Mouse (Mus musculus): ENCODE results near the gene Gpr137b. TPM values are rescaled to one million over a fixed set of nuclear protein-coding genes. Genes with fewer than 3 reads are reported as not detected.
"Not testable (repeated sequence)": the region's sequence is repeated elsewhere in the genome, so short reads cannot be mapped to it uniquely, and the experiment has no call there.

Gpr137b gene
- 11.3 and 12.1 TPM in 2 replicates for polyA plus RNA-seq (2016; fragmentation: Nextera tagmentation; extraction: Ambion mirVana)

- Histone ChIP-seq H3K4me3 (peak within 1 kb of the TSS; percentile 52), H3K27ac (peak within 1 kb of the TSS; percentile 56; the same call in 1 of the 2 replicates)
- not testable (repeated sequence) for H3K9me3 ChIP-seq; H3K36me3 ChIP-seq; H3K4me1 ChIP-seq; H3K27me3 ChIP-seq (ENCODE audit: insufficient read depth, poor library complexity, severe bottlenecking)
- WGBS, result under 1% methylated on average over 64 of the region's 78 CpGs
- peak; percentile 71 for DNase-seq (ENCODE audit: low spot score)
Measured at GRCm38 (mm10) chr13:13393228-13394095, at the start of gene Gpr137b. Gpr137b (minus strand) TSS chr13:13394014.

GRCm38 (mm10) chr13:13438112-13438953, 44.5 kb upstream of the Gpr137b start:
- not testable (repeated sequence) for H3K4me1 ChIP-seq; H3K27ac ChIP-seq; H3K27me3 ChIP-seq (ENCODE audit: insufficient read depth, poor library complexity, severe bottlenecking); H3K9me3 ChIP-seq; H3K36me3 ChIP-seq
- H3K4me3 ChIP-seq, result peak overlapping the region; percentile 41
- WGBS, result 4% methylated on average over 19 of the region's 28 CpGs
- DNase-seq (ENCODE audit: low spot score), result peak; percentile 77

- H3K36me3 ChIP-seq; H3K4me1 ChIP-seq; H3K9me3 ChIP-seq; DNase-seq (ENCODE audit: low spot score); H3K27me3 ChIP-seq (ENCODE audit: insufficient read depth, poor library complexity, severe bottlenecking); H3K27ac ChIP-seq: not testable (repeated sequence)
- 0% methylated on average over 32 of the region's 39 CpGs for WGBS
- peak within 1 kb of the TSS; percentile 45 for H3K4me3 ChIP-seq
Measured at GRCm38 (mm10) chr13:13437460-13438015, 43.7 kb upstream of the Gpr137b start, which contains the start of gene Nid1. Nid1 (plus strand) TSS chr13:13437551.

- 64% methylated on average over 6 of the region's 7 CpGs for whole genome bisulfite sequencing
- H3K9me3 ChIP-seq; H3K4me3 ChIP-seq; DNase-seq (ENCODE audit: low spot score); H3K36me3 ChIP-seq; H3K27me3 ChIP-seq (ENCODE audit: insufficient read depth, poor library complexity, severe bottlenecking); H3K4me1 ChIP-seq; H3K27ac ChIP-seq: not testable (repeated sequence)
Measured at GRCm38 (mm10) chr13:13436161-13436560, 42.3 kb upstream of the Gpr137b start.

- H3K4me1 ChIP-seq; H3K4me3 ChIP-seq; H3K9me3 ChIP-seq; DNase-seq (ENCODE audit: low spot score); H3K27me3 ChIP-seq (ENCODE audit: insufficient read depth, poor library complexity, severe bottlenecking); H3K27ac ChIP-seq; H3K36me3 ChIP-seq: not testable (repeated sequence)
- 47% methylated on average over 3 of the region's 5 CpGs for WGBS
Measured at GRCm38 (mm10) chr13:13423301-13423700, 29.5 kb upstream of the Gpr137b start.

- H3K36me3 ChIP-seq; H3K27ac ChIP-seq; H3K27me3 ChIP-seq (ENCODE audit: insufficient read depth, poor library complexity, severe bottlenecking); H3K9me3 ChIP-seq; H3K4me3 ChIP-seq; H3K4me1 ChIP-seq: not testable (repeated sequence)
- DNase-seq (ENCODE audit: low spot score), result peak; percentile 9
- WGBS, result 94% methylated on average over 7 of the region's 12 CpGs
Measured at GRCm38 (mm10) chr13:13418859-13419258, 25.0 kb upstream of the Gpr137b start.

- H3K36me3 ChIP-seq; H3K4me1 ChIP-seq; H3K4me3 ChIP-seq; H3K27me3 ChIP-seq (ENCODE audit: insufficient read depth, poor library complexity, severe bottlenecking); H3K9me3 ChIP-seq; DNase-seq (ENCODE audit: low spot score); H3K27ac ChIP-seq: not testable (repeated sequence)
- 58% methylated on average over 3 of the region's 4 CpGs for WGBS
Measured at GRCm38 (mm10) chr13:13416007-13416337, 22.2 kb upstream of the Gpr137b start.

- H3K4me1 ChIP-seq; H3K27ac ChIP-seq; H3K36me3 ChIP-seq; H3K4me3 ChIP-seq; H3K9me3 ChIP-seq; H3K27me3 ChIP-seq (ENCODE audit: insufficient read depth, poor library complexity, severe bottlenecking): not testable (repeated sequence)
- peak; percentile 73 for DNase-seq (ENCODE audit: low spot score)
- WGBS, result 32% methylated on average over 23 of the region's 23 CpGs
Measured at GRCm38 (mm10) chr13:13415120-13416006, 21.5 kb upstream of the Gpr137b start.

- 59% methylated on average over 3 of the region's 3 CpGs for WGBS
- no peaks in the 10 kb centered on the region for H3K27me3 ChIP-seq (ENCODE audit: insufficient read depth, poor library complexity, severe bottlenecking)
- no peaks in the 10 kb centered on the region for H3K36me3 ChIP-seq
- no peak overlapping the region for H3K4me3 ChIP-seq
- peak; percentile 46 for DNase-seq (ENCODE audit: low spot score)
- H3K9me3 ChIP-seq, result no peaks in the 10 kb centered on the region
- H3K27ac ChIP-seq, result no peak overlapping the region
- no peaks in the 10 kb centered on the region for H3K4me1 ChIP-seq
Measured at GRCm38 (mm10) chr13:13414206-13414605, 20.4 kb upstream of the Gpr137b start.

- not testable (repeated sequence) for H3K27ac ChIP-seq; H3K9me3 ChIP-seq; H3K4me1 ChIP-seq; H3K4me3 ChIP-seq; DNase-seq (ENCODE audit: low spot score); H3K27me3 ChIP-seq (ENCODE audit: insufficient read depth, poor library complexity, severe bottlenecking); H3K36me3 ChIP-seq
- no CpG with 5 or more reads among the region's 6 CpGs for WGBS
Measured at GRCm38 (mm10) chr13:13405511-13405910, 11.7 kb upstream of the Gpr137b start.

GRCm38 (mm10) chr13:13404517-13405155, 10.8 kb upstream of the Gpr137b start:
- H3K4me3 ChIP-seq; H3K4me1 ChIP-seq; H3K9me3 ChIP-seq; H3K27ac ChIP-seq; H3K27me3 ChIP-seq (ENCODE audit: insufficient read depth, poor library complexity, severe bottlenecking); H3K36me3 ChIP-seq: not testable (repeated sequence)
- WGBS, result 69% methylated on average over 6 of the region's 6 CpGs
- DNase-seq (ENCODE audit: low spot score), result peak; percentile 51

- not testable (repeated sequence) for H3K4me1 ChIP-seq; H3K9me3 ChIP-seq; DNase-seq (ENCODE audit: low spot score); H3K27ac ChIP-seq; H3K36me3 ChIP-seq; H3K27me3 ChIP-seq (ENCODE audit: insufficient read depth, poor library complexity, severe bottlenecking); H3K4me3 ChIP-seq
- 85% methylated on average over 6 of the region's 6 CpGs for WGBS
Measured at GRCm38 (mm10) chr13:13403839-13404238, 10.0 kb upstream of the Gpr137b start.

Data from heart, embryonic 10.5 days (tissue).